Mouse (Mus musculus) fat pad, adult 2 months (tissue): Measurements from ENCODE around the gene Rhod.
A peak's percentile ranks its signal among the peaks of the same experiment; 100 is the strongest.
"Not testable (repeated sequence)": the region's sequence is repeated elsewhere in the genome, so short reads cannot be mapped to it uniquely, and the experiment has no call there.

Experiments used
- DNase-seq: peaks from one replicate; pipeline ENCODE4 v3.0.0-alpha.2; 2011; ENCODE audit warnings: low read depth, low spot score; ENCODE audit errors: extremely low read depth

Gene Rhod

GRCm38 (mm10) chr19:4417183-4417582 is 22.0 kb downstream of the Rhod start:
- no peak for DNase-seq

- no peak for DNase-seq
Observed at GRCm38 (mm10) chr19:4414631-4415030, 24.6 kb downstream of the Rhod start.

- DNase-seq, result peak; percentile 80
Observed at GRCm38 (mm10) chr19:4409062-4409461, 30.2 kb downstream of the Rhod start.

- DNase-seq, result no peak
Observed at GRCm38 (mm10) chr19:4404840-4405239, 34.4 kb downstream of the Rhod start.

- no peak for DNase-seq
Observed at GRCm38 (mm10) chr19:4398959-4399358, 40.3 kb downstream of the Rhod start.

- no peak for DNase-seq
Observed at GRCm38 (mm10) chr19:4398630-4398948, 40.6 kb downstream of the Rhod start.

GRCm38 (mm10) chr19:4397798-4398629 is 41.2 kb downstream of the Rhod start, which contains the start of gene Kdm2a:
Kdm2a (minus strand) TSS chr19:4398285.
- DNase-seq, result no peak

- DNase-seq, result peak; percentile 52
Observed at GRCm38 (mm10) chr19:4396998-4397797, 42.0 kb downstream of the Rhod start.

- no peak for DNase-seq
Observed at GRCm38 (mm10) chr19:4396081-4396997, 42.9 kb downstream of the Rhod start.

- DNase-seq, result no peak
Observed at GRCm38 (mm10) chr19:4387276-4387675, 52.0 kb downstream of the Rhod start.

GRCm38 (mm10) chr19:4385026-4385425 is 54.2 kb downstream of the Rhod start:
- DNase-seq, result no peak

GRCm38 (mm10) chr19:4384322-4384721 is 54.9 kb downstream of the Rhod start:
- no peak for DNase-seq

GRCm38 (mm10) chr19:4383306-4383705 is 55.9 kb downstream of the Rhod start:
- no peak for DNase-seq

GRCm38 (mm10) chr19:4382303-4382702 is 56.9 kb downstream of the Rhod start:
- DNase-seq, result not testable (repeated sequence)
